Mouse (Mus musculus): ENCODE results near the gene Gm17622. TPM values are rescaled to one million over a fixed set of nuclear protein-coding genes. Genes with fewer than 3 reads are reported as not detected.

Gm17622 gene
- polyA plus RNA-seq, 1 experiment: not detected

GRCm38 (mm10) chr13:96458018-96458417, 32.5 kb upstream of the Gm17622 start:
- peaks cover 17% of the 10 kb centered on the region; the same call in 1 of the 2 replicates for H3K4me1 ChIP-seq (ENCODE audit: control insufficient read depth, insufficient read depth, insufficient read length, low read length)
- TF ChIP-seq CTCF (IDR thresholded peaks at IDR 0.05; ENCODE audit: extremely low read depth, insufficient read length, insufficient replicate concordance, low read depth, low read length): no peak
- TF ChIP-seq POLR2A (IDR thresholded peaks at IDR 0.05; ENCODE audit: low read depth, low read length): no peak
- WGBS: 23% methylated on average over 5 of the region's 5 CpGs
- no peaks in the 10 kb centered on the region for H3K27me3 ChIP-seq (ENCODE audit: control insufficient read depth, insufficient read depth, low read length)
- H3K36me3 ChIP-seq (ENCODE audit: control insufficient read depth, insufficient read depth, low read length): no peaks in the 10 kb centered on the region
- H3K27ac ChIP-seq (ENCODE audit: insufficient read depth, low read depth, low read length): no peak overlapping the region
- no peak overlapping the region for H3K4me3 ChIP-seq (ENCODE audit: low read depth, low read length)

GRCm38 (mm10) chr13:96458606-96459005, 31.9 kb upstream of the Gm17622 start:
- Histone ChIP-seq H3K36me3 (ENCODE audit: control insufficient read depth, insufficient read depth, low read length) (no peaks in the 10 kb centered on the region), H3K27ac (ENCODE audit: insufficient read depth, low read depth, low read length) (no peak overlapping the region), H3K27me3 (ENCODE audit: control insufficient read depth, insufficient read depth, low read length) (no peaks in the 10 kb centered on the region), H3K4me1 (ENCODE audit: control insufficient read depth, insufficient read depth, insufficient read length, low read length) (peaks cover 15% of the 10 kb centered on the region; the same call in 1 of the 2 replicates), H3K4me3 (ENCODE audit: low read depth, low read length) (no peak overlapping the region)
- WGBS: 68% methylated on average over 4 of the region's 4 CpGs
- TF ChIP-seq CTCF (IDR thresholded peaks at IDR 0.05; ENCODE audit: extremely low read depth, insufficient read length, insufficient replicate concordance, low read depth, low read length) (no peak), POLR2A (IDR thresholded peaks at IDR 0.05; ENCODE audit: low read depth, low read length) (no peak)

GRCm38 (mm10) chr13:96462644-96463043, 27.9 kb upstream of the Gm17622 start:
- TF ChIP-seq CTCF (IDR thresholded peaks at IDR 0.05; ENCODE audit: extremely low read depth, insufficient read length, insufficient replicate concordance, low read depth, low read length): no peak
- no peak for TF ChIP-seq POLR2A (IDR thresholded peaks at IDR 0.05; ENCODE audit: low read depth, low read length)
- Histone ChIP-seq H3K27me3 (ENCODE audit: control insufficient read depth, insufficient read depth, low read length) (no peaks in the 10 kb centered on the region), H3K4me3 (ENCODE audit: low read depth, low read length) (no peak overlapping the region), H3K27ac (ENCODE audit: insufficient read depth, low read depth, low read length) (no peak overlapping the region), H3K36me3 (ENCODE audit: control insufficient read depth, insufficient read depth, low read length) (no peaks in the 10 kb centered on the region), H3K4me1 (ENCODE audit: control insufficient read depth, insufficient read depth, insufficient read length, low read length) (peaks cover 7% of the 10 kb centered on the region; the same call in 1 of the 2 replicates)
- WGBS: 81% methylated on average over 1 of the region's 1 CpGs

- 79% methylated on average over 5 of the region's 5 CpGs for WGBS
Measured at GRCm38 (mm10) chr13:96465315-96465714, 25.2 kb upstream of the Gm17622 start.

GRCm38 (mm10) chr13:96468678-96469077, 21.9 kb upstream of the Gm17622 start:
- no peaks in the 10 kb centered on the region for H3K4me1 ChIP-seq (ENCODE audit: control insufficient read depth, insufficient read depth, insufficient read length, low read length)
- no peak overlapping the region for H3K27ac ChIP-seq (ENCODE audit: insufficient read depth, low read depth, low read length)
- H3K36me3 ChIP-seq (ENCODE audit: control insufficient read depth, insufficient read depth, low read length): no peaks in the 10 kb centered on the region
- H3K4me3 ChIP-seq (ENCODE audit: low read depth, low read length): no peak overlapping the region
- 83% methylated on average over 5 of the region's 5 CpGs for WGBS
- H3K27me3 ChIP-seq (ENCODE audit: control insufficient read depth, insufficient read depth, low read length): no peaks in the 10 kb centered on the region
- TF ChIP-seq POLR2A (IDR thresholded peaks at IDR 0.05; ENCODE audit: low read depth, low read length) (no peak), CTCF (IDR thresholded peaks at IDR 0.05; ENCODE audit: extremely low read depth, insufficient read length, insufficient replicate concordance, low read depth, low read length) (no peak)

More at GRCm38 (mm10) chr13:96465315-96465714, 25.2 kb upstream of the Gm17622 start:
- peaks cover 2% of the 10 kb centered on the region; the same call in 1 of the 2 replicates for H3K4me1 ChIP-seq (ENCODE audit: control insufficient read depth, insufficient read depth, insufficient read length, low read length)
- no peaks in the 10 kb centered on the region for H3K27me3 ChIP-seq (ENCODE audit: control insufficient read depth, insufficient read depth, low read length)
- TF ChIP-seq POLR2A (IDR thresholded peaks at IDR 0.05; ENCODE audit: low read depth, low read length) (no peak), CTCF (IDR thresholded peaks at IDR 0.05; ENCODE audit: extremely low read depth, insufficient read length, insufficient replicate concordance, low read depth, low read length) (no peak)
- no peaks in the 10 kb centered on the region for H3K36me3 ChIP-seq (ENCODE audit: control insufficient read depth, insufficient read depth, low read length)
- no peak overlapping the region for H3K27ac ChIP-seq (ENCODE audit: insufficient read depth, low read depth, low read length)
- no peak overlapping the region for H3K4me3 ChIP-seq (ENCODE audit: low read depth, low read length)

GRCm38 (mm10) chr13:96470556-96470955, 20.0 kb upstream of the Gm17622 start:
- TF ChIP-seq POLR2A (IDR thresholded peaks at IDR 0.05; ENCODE audit: low read depth, low read length): no peak
- TF ChIP-seq CTCF (IDR thresholded peaks at IDR 0.05; ENCODE audit: extremely low read depth, insufficient read length, insufficient replicate concordance, low read depth, low read length): no peak
- H3K4me3 ChIP-seq (ENCODE audit: low read depth, low read length): no peak overlapping the region
- 69% methylated on average over 6 of the region's 6 CpGs for WGBS
- H3K27ac ChIP-seq (ENCODE audit: insufficient read depth, low read depth, low read length): no peak overlapping the region
- H3K27me3 ChIP-seq (ENCODE audit: control insufficient read depth, insufficient read depth, low read length): no peaks in the 10 kb centered on the region
- H3K4me1 ChIP-seq (ENCODE audit: control insufficient read depth, insufficient read depth, insufficient read length, low read length): no peaks in the 10 kb centered on the region
- H3K36me3 ChIP-seq (ENCODE audit: control insufficient read depth, insufficient read depth, low read length): no peaks in the 10 kb centered on the region

- Histone ChIP-seq H3K27ac (ENCODE audit: insufficient read depth, low read depth, low read length) (no peak within 1 kb of the TSS), H3K27me3 (ENCODE audit: control insufficient read depth, insufficient read depth, low read length) (no peaks in the 10 kb centered on the region), H3K4me3 (ENCODE audit: low read depth, low read length) (no peak within 1 kb of the TSS), H3K36me3 (ENCODE audit: control insufficient read depth, insufficient read depth, low read length) (no peaks in the 10 kb centered on the region), H3K4me1 (ENCODE audit: control insufficient read depth, insufficient read depth, insufficient read length, low read length) (no peaks in the 10 kb centered on the region)
- 89% methylated on average over 14 of the region's 14 CpGs for WGBS
- no peak for TF ChIP-seq CTCF (IDR thresholded peaks at IDR 0.05; ENCODE audit: extremely low read depth, insufficient read length, insufficient replicate concordance, low read depth, low read length)
- no peak for TF ChIP-seq POLR2A (IDR thresholded peaks at IDR 0.05; ENCODE audit: low read depth, low read length)
Measured at GRCm38 (mm10) chr13:96470957-96471356, 19.6 kb upstream of the Gm17622 start, which contains the start of gene Ankdd1b. Gene Ankdd1b, minus strand, starts transcription at chr13:96471198.

Data from small intestine, adult 2 months (tissue).